Mouse (Mus musculus) E14TG2a.4 (cell line): ENCODE data around the gene Pdpn.

Source experiments
- H3K27me3 ChIP-seq: 2 replicates; pipeline ENCODE4 v1.6.1; 2014; ENCODE audit warnings: low read length, control low read depth; ENCODE audit not compliant: insufficient read depth
- H3K36me3 ChIP-seq: 2 replicates; pipeline ENCODE4 v1.6.1; 2014; ENCODE audit warnings: low read length, control low read depth; ENCODE audit not compliant: insufficient read depth
- H3K4me1 ChIP-seq: replicated peaks from 2 replicates; pipeline ENCODE4 v1.6.1; 2014; ENCODE audit warnings: low read depth, low read length, control low read depth
- H3K4me3 ChIP-seq: replicated peaks from 2 replicates; pipeline ENCODE4 v1.5.1; 2014; ENCODE audit warnings: mild to moderate bottlenecking, low read length
- H3K9me3 ChIP-seq: 2 replicates; pipeline ENCODE4 v1.6.1; 2014; ENCODE audit warnings: low read length, control low read depth
- CTCF ChIP-seq: conservative IDR thresholded peaks from 2 replicates; pipeline ENCODE4 v1.5.1; 2014; ENCODE audit warnings: low read length
- NANOG ChIP-seq: IDR thresholded peaks from 2 replicates; pipeline ENCODE4 v1.6.1; 2014; ENCODE audit warnings: borderline replicate concordance, low read length, mixed read lengths
- POU5F1 ChIP-seq: IDR thresholded peaks from 2 replicates; pipeline ENCODE4 v1.6.1; 2014; ENCODE audit warnings: low read length, borderline replicate concordance

Gene Pdpn

GRCm38 (mm10) chr4:143239615-143240201 lies 59.7 kb downstream of the Pdpn start:
- TF ChIP-seq NANOG = no peak
- TF ChIP-seq CTCF = no peak
- no peak for TF ChIP-seq POU5F1
- 0 out of 2 replicates have a peak overlapping the region, but pooled peaks have one; percentile 23 for H3K4me3 ChIP-seq
- no peaks in the 10 kb centered on the region for H3K36me3 ChIP-seq
- peaks cover 5% of the 10 kb centered on the region for H3K9me3 ChIP-seq
- peaks cover 30% of the 10 kb centered on the region for H3K4me1 ChIP-seq
- H3K27me3 ChIP-seq = no peaks in the 10 kb centered on the region

DNA sequence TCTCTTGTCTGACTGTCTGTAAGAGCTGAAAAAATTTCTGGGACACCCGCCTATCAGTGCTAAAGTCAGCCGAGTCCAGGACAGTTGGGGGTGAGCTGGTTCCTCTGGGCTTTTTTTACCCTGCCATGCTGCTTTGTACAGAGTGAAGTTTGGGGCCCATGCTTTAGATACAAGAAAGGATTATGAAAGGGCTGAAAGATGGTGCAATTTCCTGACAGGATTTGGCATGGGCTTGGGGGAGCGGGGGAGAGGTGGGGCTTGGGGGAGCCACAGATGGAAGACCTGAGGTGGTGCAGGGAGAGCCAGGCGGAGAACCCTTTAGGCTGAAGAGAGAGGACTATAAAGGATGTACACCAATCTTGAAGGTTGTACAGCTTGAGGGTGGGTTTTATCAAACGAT lies 60.2 kb downstream of the Pdpn start:
- H3K4me3 ChIP-seq = no peak overlapping the region
- TF ChIP-seq NANOG (no peak), POU5F1 (no peak), CTCF (no peak)
- peaks cover 30% of the 10 kb centered on the region for H3K4me1 ChIP-seq
- peaks cover 8% of the 10 kb centered on the region for H3K9me3 ChIP-seq
- H3K36me3 ChIP-seq = no peaks in the 10 kb centered on the region
- no peaks in the 10 kb centered on the region for H3K27me3 ChIP-seq

GRCm38 (mm10) chr4:143238241-143239031 lies 60.9 kb downstream of the Pdpn start:
- H3K4me1 ChIP-seq = peaks cover 30% of the 10 kb centered on the region
- TF ChIP-seq POU5F1 (no peak), CTCF (peak; percentile 94), NANOG (no peak)

DNA sequence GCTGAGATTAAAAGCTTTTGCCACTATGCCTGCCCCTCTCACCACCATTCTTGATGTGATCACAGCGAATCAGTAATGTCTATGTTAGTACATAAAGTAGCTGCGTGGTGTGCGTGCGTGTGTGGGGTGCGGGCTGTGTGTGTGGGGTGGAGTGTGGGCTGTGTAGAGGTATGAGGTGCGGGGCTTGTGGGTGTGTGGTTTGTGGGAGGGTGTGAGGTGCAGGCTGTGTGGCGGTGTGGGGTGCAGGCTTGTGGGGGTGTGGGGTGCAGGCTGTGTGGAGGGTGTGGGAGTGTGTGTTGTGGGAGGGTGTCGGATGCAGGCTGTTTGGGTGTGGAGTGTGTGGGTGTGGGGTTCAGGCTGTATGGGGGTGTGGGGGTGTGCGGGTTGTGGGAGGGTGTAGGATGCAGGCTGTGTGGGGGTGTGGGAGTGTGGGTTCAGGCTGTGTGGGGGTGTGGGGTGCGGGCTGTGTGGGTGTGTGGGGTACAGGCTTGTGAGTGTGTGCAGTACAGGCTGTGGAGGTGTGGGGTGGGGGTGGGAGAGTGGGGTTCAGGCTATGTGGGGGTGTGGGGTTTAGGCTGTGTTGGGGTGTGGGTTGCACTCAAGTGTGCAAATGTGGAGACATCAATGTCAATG lies 67.5 kb downstream of the Pdpn start:
- H3K4me1 ChIP-seq = peaks cover 31% of the 10 kb centered on the region
- H3K36me3 ChIP-seq = no peaks in the 10 kb centered on the region
- H3K27me3 ChIP-seq = no peaks in the 10 kb centered on the region
- H3K9me3 ChIP-seq = peaks cover 5% of the 10 kb centered on the region
- no peak for TF ChIP-seq NANOG
- no peak for TF ChIP-seq CTCF
- no peak for TF ChIP-seq POU5F1
- no peak overlapping the region for H3K4me3 ChIP-seq

More at GRCm38 (mm10) chr4:143238241-143239031, 60.9 kb downstream of the Pdpn start:
- Histone ChIP-seq H3K9me3 (peaks cover 6% of the 10 kb centered on the region), H3K36me3 (no peaks in the 10 kb centered on the region), H3K27me3 (no peaks in the 10 kb centered on the region), H3K4me3 (0 out of 2 replicates have a peak overlapping the region, but pooled peaks have one; percentile 13)

DNA sequence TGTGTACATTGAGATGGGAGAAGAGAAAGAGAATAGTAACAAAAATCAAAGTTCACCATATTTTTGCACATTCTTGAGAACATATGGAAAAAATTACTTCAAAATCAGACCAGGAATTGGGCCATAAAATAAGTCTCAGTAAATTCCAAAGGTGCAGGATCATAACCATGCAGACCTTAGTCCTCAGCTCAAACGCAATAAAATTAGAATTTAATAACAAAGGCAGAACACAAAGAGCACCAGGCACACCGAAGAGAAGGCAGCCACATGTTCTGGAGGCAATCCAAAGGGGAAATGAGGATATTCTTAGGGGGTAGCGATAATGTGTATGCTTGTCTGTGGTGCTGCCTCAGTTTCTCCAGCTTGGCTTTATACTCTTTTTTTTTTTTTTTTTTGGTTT lies 68.3 kb downstream of the Pdpn start:
- no peak for TF ChIP-seq POU5F1
- no peak for TF ChIP-seq NANOG
- TF ChIP-seq CTCF = no peak
- Histone ChIP-seq H3K9me3 (peaks cover 5% of the 10 kb centered on the region), H3K36me3 (no peaks in the 10 kb centered on the region), H3K4me1 (peaks cover 27% of the 10 kb centered on the region), H3K4me3 (no peak overlapping the region), H3K27me3 (no peaks in the 10 kb centered on the region)

DNA sequence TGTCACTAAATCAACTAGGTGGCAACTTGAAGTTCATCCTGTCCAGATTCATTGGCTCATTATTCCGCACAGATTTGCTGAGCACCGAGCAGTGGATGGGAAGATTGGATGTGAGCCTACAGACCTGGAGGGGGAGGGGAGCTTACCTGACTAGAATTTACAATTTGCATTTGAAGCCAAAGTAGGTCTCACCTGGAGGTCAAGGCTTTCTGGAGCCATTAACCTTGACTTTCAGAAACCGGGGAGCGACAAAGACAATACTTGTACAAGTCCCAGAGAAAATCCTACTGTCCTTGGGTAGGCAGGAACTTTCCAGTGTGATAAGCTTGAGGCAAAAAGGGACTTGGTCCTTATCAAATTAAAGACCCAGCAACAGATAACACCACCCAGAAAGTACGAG lies 71.4 kb downstream of the Pdpn start:
- Histone ChIP-seq H3K4me1 (peaks cover 34% of the 10 kb centered on the region), H3K27me3 (no peaks in the 10 kb centered on the region), H3K36me3 (no peaks in the 10 kb centered on the region), H3K4me3 (no peak overlapping the region), H3K9me3 (no peaks in the 10 kb centered on the region)
- no peak for TF ChIP-seq CTCF
- TF ChIP-seq POU5F1 = no peak
- TF ChIP-seq NANOG = no peak

DNA sequence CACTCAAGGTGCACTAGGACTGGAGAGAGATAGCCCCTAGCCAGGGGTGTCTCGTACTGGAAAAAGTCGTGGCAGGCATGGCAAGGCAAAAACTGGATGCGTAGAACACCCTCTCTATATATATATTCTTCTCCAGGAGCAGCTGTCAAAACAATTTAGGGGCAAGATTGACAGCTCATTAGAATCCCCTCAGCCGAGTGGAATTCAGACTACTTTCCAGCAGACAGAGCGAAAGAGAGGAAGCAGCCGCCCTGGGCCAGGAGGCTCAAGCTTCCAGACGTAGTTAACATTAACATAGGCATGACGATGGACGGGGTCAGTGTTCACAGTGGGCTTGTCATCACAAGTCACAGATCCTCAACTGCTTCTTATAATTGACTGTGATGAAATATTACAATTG lies 73.5 kb downstream of the Pdpn start:
- Histone ChIP-seq H3K4me1 (peaks cover 36% of the 10 kb centered on the region), H3K4me3 (no peak overlapping the region), H3K36me3 (no peaks in the 10 kb centered on the region), H3K27me3 (0 out of 2 replicates have a peak, but pooled peaks cover 2% of the 10 kb centered on the region), H3K9me3 (no peaks in the 10 kb centered on the region)
- no peak for TF ChIP-seq CTCF
- no peak for TF ChIP-seq NANOG
- TF ChIP-seq POU5F1 = no peak

- Histone ChIP-seq H3K4me3 (no peak overlapping the region), H3K9me3 (no peaks in the 10 kb centered on the region), H3K4me1 (peaks cover 19% of the 10 kb centered on the region), H3K36me3 (no peaks in the 10 kb centered on the region), H3K27me3 (peaks cover 4% of the 10 kb centered on the region)
- TF ChIP-seq POU5F1 = no peak
- TF ChIP-seq NANOG = no peak
- TF ChIP-seq CTCF = no peak
These were observed 80.0 kb downstream of the Pdpn start for GRCm38 (mm10) chr4:143219316-143219751.
